Mouse (Mus musculus): ENCODE measurements around the gene Shc4. TPM values are rescaled to one million over a fixed set of nuclear protein-coding genes. Genes with fewer than 3 reads are reported as not detected.
A peak's percentile ranks its signal among the peaks of the same experiment; 100 is the strongest.

The Shc4 gene
- polyA plus RNA-seq, 1 experiment from 2014 or later = 0.61 TPM

DNA sequence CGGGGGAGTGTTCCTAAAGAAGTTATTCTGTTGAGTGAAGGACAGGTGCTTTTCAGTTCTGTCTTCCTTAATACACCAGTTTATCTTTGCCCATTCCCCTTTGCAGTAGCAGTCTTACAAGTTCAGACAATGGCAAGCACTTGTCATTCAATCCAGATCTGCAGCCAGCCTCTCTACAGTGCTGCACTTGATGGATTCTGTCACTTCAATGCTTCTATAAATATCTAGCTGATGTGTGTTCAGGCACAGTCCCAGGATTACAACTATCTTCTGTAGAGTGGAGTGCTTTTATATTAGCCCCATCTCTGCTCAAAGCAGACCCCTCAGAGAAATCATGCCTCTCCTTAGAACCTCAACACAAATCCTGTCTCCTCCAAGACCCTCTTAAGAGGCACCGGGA is 93.9 kb downstream of the Shc4 start:
- no peak for ATAC-seq
- Histone ChIP-seq H3K36me3 (ENCODE audit: control insufficient read depth, insufficient read depth) (no peaks in the 10 kb centered on the region), H3K4me2 (replicated peaks; ENCODE audit: low read depth) (no peak overlapping the region), H3K27ac (ENCODE audit: low read depth, low read length) (no peak overlapping the region), H3K9ac (ENCODE audit: low read depth, low read length) (no peak overlapping the region), H3K4me1 (replicated peaks; ENCODE audit: control insufficient read depth, insufficient read depth, low read length) (no peaks in the 10 kb centered on the region), H3K27me3 (replicated peaks; ENCODE audit: control insufficient read depth, insufficient read depth, low read length) (no peaks in the 10 kb centered on the region), H3K4me3 (ENCODE audit: low read depth, low read length) (no peak overlapping the region), H3K9me3 (ENCODE audit: control insufficient read depth) (no peaks in the 10 kb centered on the region)
- no peak for TF ChIP-seq CTCF (IDR thresholded peaks at IDR 0.05; ENCODE audit: low read depth)
- 95% methylated on average over 2 of the region's 2 CpGs for WGBS

- H3K36me3 ChIP-seq (ENCODE audit: control insufficient read depth, insufficient read depth) = no peaks in the 10 kb centered on the region
- H3K27ac ChIP-seq (ENCODE audit: low read depth, low read length) = no peak overlapping the region
- TF ChIP-seq CTCF (IDR thresholded peaks at IDR 0.05; ENCODE audit: low read depth) = no peak
- no peak overlapping the region for H3K9ac ChIP-seq (ENCODE audit: low read depth, low read length)
- no peak for ATAC-seq
- no peaks in the 10 kb centered on the region for H3K9me3 ChIP-seq (ENCODE audit: control insufficient read depth)
- no peaks in the 10 kb centered on the region for H3K4me1 ChIP-seq (replicated peaks; ENCODE audit: control insufficient read depth, insufficient read depth, low read length)
- H3K27me3 ChIP-seq (replicated peaks; ENCODE audit: control insufficient read depth, insufficient read depth, low read length) = no peaks in the 10 kb centered on the region
- H3K4me3 ChIP-seq (ENCODE audit: low read depth, low read length) = no peak overlapping the region
- 60% methylated on average over 6 of the region's 6 CpGs for WGBS
- no peak overlapping the region for H3K4me2 ChIP-seq (replicated peaks; ENCODE audit: low read depth)
These were observed 95.5 kb downstream of the Shc4 start for GRCm38 (mm10) chr2:125628487-125628886.

DNA sequence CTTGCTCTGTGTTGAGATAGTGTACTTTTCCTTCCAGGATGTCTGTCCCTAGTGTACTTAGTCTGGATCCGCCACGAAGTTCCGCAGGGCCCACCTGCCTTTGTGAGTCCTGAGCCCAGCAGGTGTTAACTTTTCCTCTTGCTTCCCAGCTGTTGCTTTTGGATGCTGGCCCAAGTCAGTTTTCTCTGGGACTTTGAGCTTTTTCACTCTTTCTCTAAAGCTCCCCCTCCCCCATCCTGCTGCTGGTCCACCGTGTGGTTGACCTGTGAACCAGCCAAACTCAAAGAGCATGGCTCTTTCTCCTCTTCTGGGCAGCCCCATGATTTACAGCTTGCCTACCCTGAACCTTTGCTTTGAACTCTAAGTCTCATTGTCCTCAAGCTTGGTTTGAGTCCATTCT is 97.4 kb downstream of the Shc4 start:
- no peaks in the 10 kb centered on the region for H3K27me3 ChIP-seq (replicated peaks; ENCODE audit: control insufficient read depth, insufficient read depth, low read length)
- no peak overlapping the region for H3K4me2 ChIP-seq (replicated peaks; ENCODE audit: low read depth)
- H3K9me3 ChIP-seq (ENCODE audit: control insufficient read depth) = no peaks in the 10 kb centered on the region
- ATAC-seq = no peak
- no peak overlapping the region for H3K9ac ChIP-seq (ENCODE audit: low read depth, low read length)
- H3K4me3 ChIP-seq (ENCODE audit: low read depth, low read length) = no peak overlapping the region
- TF ChIP-seq CTCF (IDR thresholded peaks at IDR 0.05; ENCODE audit: low read depth) = no peak
- WGBS = 88% methylated on average over 4 of the region's 4 CpGs
- H3K36me3 ChIP-seq (ENCODE audit: control insufficient read depth, insufficient read depth) = no peaks in the 10 kb centered on the region
- no peak overlapping the region for H3K27ac ChIP-seq (ENCODE audit: low read depth, low read length)
- H3K4me1 ChIP-seq (replicated peaks; ENCODE audit: control insufficient read depth, insufficient read depth, low read length) = no peaks in the 10 kb centered on the region

DNA sequence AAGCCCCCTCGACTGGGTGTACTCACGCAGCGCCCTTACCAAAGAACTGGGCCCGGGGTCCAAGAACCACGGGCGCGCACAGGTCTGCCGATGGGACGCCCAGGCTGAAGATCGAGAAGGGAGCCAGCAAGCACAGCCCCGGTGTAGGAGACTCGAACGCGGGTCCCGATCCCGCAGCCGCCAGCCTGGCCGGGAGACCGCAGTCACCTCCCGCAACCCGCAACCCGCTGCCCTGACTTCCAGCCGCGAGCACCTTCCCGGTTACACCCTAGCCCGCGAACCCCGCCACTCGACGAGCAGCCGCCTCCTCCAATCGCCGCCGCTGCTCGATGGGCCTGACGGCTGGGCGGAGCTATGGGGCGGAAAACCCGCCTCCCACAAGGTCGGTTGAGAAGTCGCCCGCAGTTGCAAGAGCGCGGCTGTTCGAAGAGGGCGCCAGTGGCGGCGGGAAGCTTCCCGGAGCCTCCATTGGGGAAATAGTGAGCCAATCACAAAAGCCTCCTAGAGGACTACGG is 99.1 kb downstream of the Shc4 start, which contains the start of gene Cep152:
Gene Cep152, minus strand, starts transcription at position 277 of the 515 bp plus-strand sequence.
- Histone ChIP-seq H3K36me3 (ENCODE audit: control insufficient read depth, insufficient read depth) (peaks cover under 1% of the 10 kb centered on the region; the same call in 1 of the 2 replicates), H3K9ac (ENCODE audit: low read depth, low read length) (peak within 1 kb of the TSS; percentile 68), H3K4me2 (replicated peaks; ENCODE audit: low read depth) (peak within 1 kb of the TSS; percentile 87), H3K27ac (ENCODE audit: low read depth, low read length) (peak within 1 kb of the TSS; percentile 35; the same call in 1 of the 2 replicates), H3K4me1 (replicated peaks; ENCODE audit: control insufficient read depth, insufficient read depth, low read length) (no peaks in the 10 kb centered on the region), H3K9me3 (ENCODE audit: control insufficient read depth) (no peaks in the 10 kb centered on the region), H3K4me3 (ENCODE audit: low read depth, low read length) (peak within 1 kb of the TSS; percentile 91), H3K27me3 (replicated peaks; ENCODE audit: control insufficient read depth, insufficient read depth, low read length) (no peaks in the 10 kb centered on the region)
- TF ChIP-seq CTCF (IDR thresholded peaks at IDR 0.05; ENCODE audit: low read depth) = peak; percentile 66
- peak; percentile 99 for ATAC-seq
- 0% methylated on average over 48 of the region's 50 CpGs for WGBS

DNA sequence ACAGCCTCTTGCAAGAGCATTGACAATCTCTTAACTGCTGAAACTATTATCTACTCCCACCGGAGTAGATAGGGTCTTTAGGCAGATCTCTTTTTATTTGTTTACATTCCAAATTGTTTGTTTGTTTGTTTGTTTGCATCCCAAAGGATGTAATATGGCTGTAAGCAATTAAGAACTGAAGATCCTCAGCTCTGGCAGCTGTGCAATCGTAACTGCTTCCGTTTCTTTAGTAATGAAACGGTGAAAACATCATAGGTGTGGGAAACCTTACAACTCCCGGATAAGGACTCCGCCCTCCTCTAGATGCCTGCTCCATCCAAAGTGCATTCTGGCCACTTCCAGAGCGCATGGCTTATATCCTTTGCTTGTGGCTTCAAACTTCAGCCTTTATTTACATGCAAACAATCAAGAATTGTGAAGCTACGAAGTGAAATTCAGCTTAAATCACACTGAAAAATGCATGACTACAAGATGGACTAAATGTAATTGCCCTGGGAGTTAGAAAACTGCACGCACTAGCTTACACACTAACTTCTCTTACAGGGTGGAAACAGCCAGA is 99.7 kb downstream of the Shc4 start:
- H3K27ac ChIP-seq (ENCODE audit: low read depth, low read length) = 0 out of 2 replicates have a peak overlapping the region, but pooled peaks have one; percentile 35

GRCm38 (mm10) chr2:125623211-125623610 is 100.7 kb downstream of the Shc4 start:
- no peak for TF ChIP-seq CTCF (IDR thresholded peaks at IDR 0.05; ENCODE audit: low read depth)
- H3K4me3 ChIP-seq (ENCODE audit: low read depth, low read length) = no peak overlapping the region
- peaks cover 10% of the 10 kb centered on the region; the same call in 1 of the 2 replicates for H3K36me3 ChIP-seq (ENCODE audit: control insufficient read depth, insufficient read depth)
- WGBS = 91% methylated on average over 15 of the region's 15 CpGs
- no peak overlapping the region for H3K9ac ChIP-seq (ENCODE audit: low read depth, low read length)
- H3K4me1 ChIP-seq (replicated peaks; ENCODE audit: control insufficient read depth, insufficient read depth, low read length) = no peaks in the 10 kb centered on the region
- H3K27ac ChIP-seq (ENCODE audit: low read depth, low read length) = no peak overlapping the region
- no peaks in the 10 kb centered on the region for H3K9me3 ChIP-seq (ENCODE audit: control insufficient read depth)
- ATAC-seq = no peak
- no peaks in the 10 kb centered on the region for H3K27me3 ChIP-seq (replicated peaks; ENCODE audit: control insufficient read depth, insufficient read depth, low read length)
- H3K4me2 ChIP-seq (replicated peaks; ENCODE audit: low read depth) = no peak overlapping the region

More for the DNA sequence above, 99.7 kb downstream of the Shc4 start:
- no peak for TF ChIP-seq CTCF (IDR thresholded peaks at IDR 0.05; ENCODE audit: low read depth)
- Histone ChIP-seq H3K9ac (ENCODE audit: low read depth, low read length) (peak overlapping the region; percentile 68), H3K4me1 (replicated peaks; ENCODE audit: control insufficient read depth, insufficient read depth, low read length) (no peaks in the 10 kb centered on the region), H3K4me2 (replicated peaks; ENCODE audit: low read depth) (peak overlapping the region; percentile 87), H3K27me3 (replicated peaks; ENCODE audit: control insufficient read depth, insufficient read depth, low read length) (no peaks in the 10 kb centered on the region), H3K36me3 (ENCODE audit: control insufficient read depth, insufficient read depth) (peaks cover 7% of the 10 kb centered on the region; the same call in 1 of the 2 replicates), H3K4me3 (ENCODE audit: low read depth, low read length) (peak overlapping the region; percentile 91), H3K9me3 (ENCODE audit: control insufficient read depth) (no peaks in the 10 kb centered on the region)
- ATAC-seq = no peak
- 6% methylated on average over 9 of the region's 9 CpGs for WGBS

Data from intestine, postnatal 0 days (tissue).